Mouse (Mus musculus): ENCODE measurements around the gene Chml. TPM values are rescaled to one million over a fixed set of nuclear protein-coding genes. Genes with fewer than 3 reads are reported as not detected.

Chml gene
- polyA plus RNA-seq, 2 experiments: 0.81 to 1.1 TPM

DNA sequence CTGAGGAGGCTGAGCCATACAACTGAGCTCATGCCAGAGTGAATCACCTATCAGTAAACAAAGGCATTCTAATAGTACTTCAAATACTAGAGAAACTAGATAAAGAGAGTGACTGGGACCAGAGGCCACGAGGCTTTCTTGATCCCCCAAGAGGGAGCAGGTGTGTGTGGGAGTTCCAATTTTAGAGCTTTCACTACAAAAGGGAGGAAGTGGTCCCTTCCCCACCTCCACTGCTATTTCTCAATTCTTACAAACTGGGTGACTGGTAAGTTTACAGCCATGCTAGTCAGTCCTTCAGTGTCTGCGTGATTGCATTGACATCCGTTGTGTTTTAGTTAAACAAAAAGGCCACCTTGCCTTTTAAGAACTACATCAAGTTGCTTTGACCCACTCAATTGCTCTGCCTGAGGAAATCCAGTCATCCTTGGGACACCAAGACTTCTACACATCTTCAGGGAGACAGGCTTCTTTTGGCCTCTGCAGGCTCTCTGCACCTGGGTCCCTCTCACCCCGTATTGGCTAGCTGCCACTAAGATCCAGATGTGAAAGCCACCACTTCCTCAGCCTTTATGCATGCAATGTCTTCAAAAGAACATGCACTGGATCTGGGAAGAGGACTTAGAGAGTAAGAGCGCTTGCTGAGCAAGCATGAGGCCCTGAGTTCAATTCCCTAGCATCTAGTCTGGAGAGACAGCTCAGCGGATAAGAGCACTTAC, 52.1 kb downstream of the Chml start:
- Histone ChIP-seq H3K36me3 (replicated peaks; ENCODE audit: control insufficient read depth, insufficient read depth, low read depth) (no peaks in the 10 kb centered on the region), H3K4me1 (replicated peaks; ENCODE audit: control insufficient read depth in 2 of 2, insufficient read depth in 2 of 2, low read length in 1 of 2) (no peaks in the 10 kb centered on the region), H3K27ac (no peak overlapping the region), H3K9me3 (ENCODE audit: control insufficient read depth, low read length) (no peaks in the 10 kb centered on the region), H3K4me3 (ENCODE audit: insufficient read depth in 1 of 2, low read depth in 2 of 2, low read length in 2 of 2) (no peak overlapping the region), H3K4me2 (ENCODE audit: low read depth) (no peak overlapping the region), H3K9ac (replicated peaks) (no peak overlapping the region), H3K27me3 (ENCODE audit: control insufficient read depth, insufficient read depth, low read length) (no peaks in the 10 kb centered on the region)
- 52% methylated on average over 6 of the region's 6 CpGs for WGBS (ENCODE audit: insufficient replicate concordance)
- DNase-seq (ENCODE audit: low read depth in 3 of 3, low spot score in 3 of 3) (no peak), ATAC-seq (ENCODE audit: insufficient read depth) (no peak)
- no peak for TF ChIP-seq EP300 (IDR thresholded peaks at IDR 0.05; ENCODE audit: low read depth)
- TF ChIP-seq CTCF (IDR thresholded peaks at IDR 0.05; ENCODE audit: low read depth): no peak

DNA sequence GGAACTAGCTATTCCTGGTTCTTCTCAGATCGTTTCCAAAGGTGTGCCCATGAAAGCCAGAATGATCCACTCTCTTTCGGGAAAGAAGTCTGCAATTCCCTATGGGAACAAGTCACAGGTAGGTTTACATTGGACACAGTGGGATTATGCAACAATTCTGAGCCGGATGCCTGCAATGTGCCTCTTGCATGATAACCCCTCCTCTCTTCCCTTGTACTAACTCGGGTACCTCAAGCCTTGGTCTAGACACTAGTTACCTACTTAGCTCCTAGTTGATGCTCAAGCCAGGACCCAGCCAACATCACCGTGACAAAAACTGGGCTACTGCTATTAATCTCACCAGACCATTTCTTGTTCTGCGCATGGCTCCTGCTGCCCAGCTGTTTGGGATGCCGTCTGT, 53.6 kb downstream of the Chml start:
- 55% methylated on average over 7 of the region's 7 CpGs for WGBS (ENCODE audit: insufficient replicate concordance)
- DNase-seq (ENCODE audit: low read depth in 3 of 3, low spot score in 3 of 3): no peak

GRCm38 (mm10) chr1:175637677-175638076, 55.0 kb downstream of the Chml start:
- ATAC-seq (ENCODE audit: insufficient read depth) (no peak), DNase-seq (ENCODE audit: low read depth in 3 of 3, low spot score in 3 of 3) (no peak)
- no peak overlapping the region for H3K4me2 ChIP-seq (ENCODE audit: low read depth)
- no peaks in the 10 kb centered on the region for H3K4me1 ChIP-seq (replicated peaks; ENCODE audit: control insufficient read depth in 2 of 2, insufficient read depth in 2 of 2, low read length in 1 of 2)
- H3K9ac ChIP-seq (replicated peaks): no peak overlapping the region
- 29% methylated on average over 7 of the region's 7 CpGs for WGBS (ENCODE audit: insufficient replicate concordance)
- H3K27me3 ChIP-seq (ENCODE audit: control insufficient read depth, insufficient read depth, low read length): no peaks in the 10 kb centered on the region
- TF ChIP-seq EP300 (IDR thresholded peaks at IDR 0.05; ENCODE audit: low read depth): no peak
- TF ChIP-seq CTCF (IDR thresholded peaks at IDR 0.05; ENCODE audit: low read depth): no peak
- H3K4me3 ChIP-seq (ENCODE audit: insufficient read depth in 1 of 2, low read depth in 2 of 2, low read length in 2 of 2): no peak overlapping the region
- no peaks in the 10 kb centered on the region for H3K9me3 ChIP-seq (ENCODE audit: control insufficient read depth, low read length)
- no peak overlapping the region for H3K27ac ChIP-seq
- H3K36me3 ChIP-seq (replicated peaks; ENCODE audit: control insufficient read depth, insufficient read depth, low read depth): no peaks in the 10 kb centered on the region

More for the DNA sequence above, 53.6 kb downstream of the Chml start:
- no peak overlapping the region for H3K4me3 ChIP-seq (ENCODE audit: insufficient read depth in 1 of 2, low read depth in 2 of 2, low read length in 2 of 2)
- no peaks in the 10 kb centered on the region for H3K9me3 ChIP-seq (ENCODE audit: control insufficient read depth, low read length)
- H3K27me3 ChIP-seq (ENCODE audit: control insufficient read depth, insufficient read depth, low read length): no peaks in the 10 kb centered on the region
- no peaks in the 10 kb centered on the region for H3K36me3 ChIP-seq (replicated peaks; ENCODE audit: control insufficient read depth, insufficient read depth, low read depth)
- H3K9ac ChIP-seq (replicated peaks): no peak overlapping the region
- H3K4me2 ChIP-seq (ENCODE audit: low read depth): no peak overlapping the region
- H3K4me1 ChIP-seq (replicated peaks; ENCODE audit: control insufficient read depth in 2 of 2, insufficient read depth in 2 of 2, low read length in 1 of 2): no peaks in the 10 kb centered on the region
- no peak overlapping the region for H3K27ac ChIP-seq
- TF ChIP-seq CTCF (IDR thresholded peaks at IDR 0.05; ENCODE audit: low read depth) (no peak), EP300 (IDR thresholded peaks at IDR 0.05; ENCODE audit: low read depth) (no peak)
- no peak for ATAC-seq (ENCODE audit: insufficient read depth)

DNA sequence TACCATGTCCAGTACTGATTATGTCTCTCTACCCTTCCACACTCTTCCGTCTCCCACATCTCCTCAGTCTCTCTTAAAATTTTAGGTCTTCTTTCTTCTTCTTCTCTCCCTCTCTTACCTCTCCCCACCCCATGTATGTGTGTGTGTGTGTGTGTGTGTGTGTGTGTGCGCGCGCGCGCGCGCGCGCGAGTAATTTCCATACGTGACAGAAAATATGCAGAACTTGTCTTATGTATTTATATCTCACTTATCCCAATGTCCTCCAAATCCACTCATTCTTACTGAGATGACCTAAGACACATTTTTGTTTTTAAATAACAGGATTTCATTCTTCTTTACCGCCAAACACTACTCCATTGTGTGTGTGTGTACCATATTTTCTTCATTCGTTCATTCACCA, 60.2 kb downstream of the Chml start:
- Histone ChIP-seq H3K36me3 (replicated peaks; ENCODE audit: control insufficient read depth, insufficient read depth, low read depth) (no peaks in the 10 kb centered on the region), H3K9me3 (ENCODE audit: control insufficient read depth, low read length) (no peaks in the 10 kb centered on the region), H3K27ac (no peak overlapping the region), H3K4me1 (replicated peaks; ENCODE audit: control insufficient read depth in 2 of 2, insufficient read depth in 2 of 2, low read length in 1 of 2) (peaks cover 0 to 4% of the 10 kb centered on the region in 2 experiments; a peak in 2 of 4 replicates), H3K4me2 (ENCODE audit: low read depth) (peak overlapping the region; percentile 21; the same call in 1 of the 2 replicates), H3K27me3 (ENCODE audit: control insufficient read depth, insufficient read depth, low read length) (no peaks in the 10 kb centered on the region), H3K4me3 (ENCODE audit: insufficient read depth in 1 of 2, low read depth in 2 of 2, low read length in 2 of 2) (no peak overlapping the region), H3K9ac (replicated peaks) (no peak overlapping the region)
- 90% methylated on average over 14 of the region's 14 CpGs for WGBS (ENCODE audit: insufficient replicate concordance)
- ATAC-seq (ENCODE audit: insufficient read depth): no peak
- no peak for DNase-seq (ENCODE audit: low read depth in 3 of 3, low spot score in 3 of 3)
- TF ChIP-seq EP300 (IDR thresholded peaks at IDR 0.05; ENCODE audit: low read depth) (no peak), CTCF (IDR thresholded peaks at IDR 0.05; ENCODE audit: low read depth) (no peak)

Other genes with a start within 250 kb of the Chml start
- 0.01 TPM in 1 of 2 replicates, not detected in the other for gene Rgs7, start 200.4 kb downstream of the Chml start, polyA plus RNA-seq (2012; rRNA removed)
- not detected in 2 replicates for gene Rgs7, start 200.4 kb downstream of the Chml start, polyA plus RNA-seq (2014; fragmentation: Nextera tagmentation; extraction: Ambion mirVana)
- gene Kmo, start 72.5 kb downstream of the Chml start, polyA plus RNA-seq (2012; rRNA removed): 4.1 and 5.8 TPM in 2 replicates
- 9.4 and 9.7 TPM in 2 replicates for gene Kmo, start 72.5 kb downstream of the Chml start, polyA plus RNA-seq (2014; fragmentation: Nextera tagmentation; extraction: Ambion mirVana)
- 31.8 and 56.1 TPM in 2 replicates for gene Fh1, start 67.3 kb downstream of the Chml start, polyA plus RNA-seq (2012; rRNA removed)
- gene Fh1, start 67.3 kb downstream of the Chml start, polyA plus RNA-seq (2014; fragmentation: Nextera tagmentation; extraction: Ambion mirVana): 91.0 and 96.6 TPM in 2 replicates
- 0.50 and 0.54 TPM in 2 replicates for gene Opn3, start 125 bp downstream of the Chml start, polyA plus RNA-seq (2012; rRNA removed)
- 1.1 TPM in 2 replicates for gene Opn3, start 125 bp downstream of the Chml start, polyA plus RNA-seq (2014; fragmentation: Nextera tagmentation; extraction: Ambion mirVana)
- gene Wdr64, start 5.7 kb upstream of the Chml start, polyA plus RNA-seq (2012; rRNA removed): not detected in 2 replicates
- not detected in 2 replicates for gene Wdr64, start 5.7 kb upstream of the Chml start, polyA plus RNA-seq (2014; fragmentation: Nextera tagmentation; extraction: Ambion mirVana)
- gene Exo1, start 187.7 kb upstream of the Chml start, polyA plus RNA-seq (2012; rRNA removed): 4.8 and 10.9 TPM in 2 replicates
- 39.2 and 47.3 TPM in 2 replicates for gene Exo1, start 187.7 kb upstream of the Chml start, polyA plus RNA-seq (2014; fragmentation: Nextera tagmentation; extraction: Ambion mirVana)
- gene Gm38100, start 227.4 kb upstream of the Chml start, polyA plus RNA-seq (2012; rRNA removed): not detected in 2 replicates
- not detected in 2 replicates for gene Gm38100, start 227.4 kb upstream of the Chml start, polyA plus RNA-seq (2014; fragmentation: Nextera tagmentation; extraction: Ambion mirVana)